Mouse (Mus musculus) E14TG2a.4 (cell line): ENCODE data around the gene Fdps.

ENCODE experiments used
- CTCF ChIP-seq: conservative IDR thresholded peaks from 2 replicates; pipeline ENCODE4 v1.5.1; 2014; ENCODE audit warnings: low read length
- NANOG ChIP-seq: IDR thresholded peaks from 2 replicates; pipeline ENCODE4 v1.6.1; 2014; ENCODE audit warnings: borderline replicate concordance, low read length, mixed read lengths
- POU5F1 ChIP-seq: IDR thresholded peaks from 2 replicates; pipeline ENCODE4 v1.6.1; 2014; ENCODE audit warnings: low read length, borderline replicate concordance

GRCm38 (mm10) chr3:89131816-89132215 is 30.1 kb upstream of the Fdps start:
- TF ChIP-seq CTCF (no peak), NANOG (no peak), POU5F1 (no peak)
